Mouse (Mus musculus) 3134 (cell line): ENCODE measurements around the gene Tnfrsf8.

Source experiments
- DNase-seq: peaks from one replicate; pipeline ENCODE4 v3.0.0-alpha.2; 2011; ENCODE audit warnings: low spot score; ENCODE audit not compliant: insufficient read length; ENCODE audit errors: extremely low read depth

The Tnfrsf8 gene

GRCm38 (mm10) chr4:145239049-145239830, 75.7 kb downstream of the Tnfrsf8 start:
- peak; percentile 92 for DNase-seq

- no peak for DNase-seq
Measured at GRCm38 (mm10) chr4:145236027-145236426, 78.9 kb downstream of the Tnfrsf8 start.

GRCm38 (mm10) chr4:145233487-145234228, 81.3 kb downstream of the Tnfrsf8 start:
- no peak for DNase-seq

- DNase-seq = no peak
Measured at GRCm38 (mm10) chr4:145231732-145232131, 83.2 kb downstream of the Tnfrsf8 start.

GRCm38 (mm10) chr4:145230647-145231046, 84.3 kb downstream of the Tnfrsf8 start:
- no peak for DNase-seq

GRCm38 (mm10) chr4:145229524-145230163, 85.3 kb downstream of the Tnfrsf8 start:
- DNase-seq = peak; percentile 79

- DNase-seq = no peak
Measured at GRCm38 (mm10) chr4:145229051-145229450, 85.9 kb downstream of the Tnfrsf8 start.

DNA sequence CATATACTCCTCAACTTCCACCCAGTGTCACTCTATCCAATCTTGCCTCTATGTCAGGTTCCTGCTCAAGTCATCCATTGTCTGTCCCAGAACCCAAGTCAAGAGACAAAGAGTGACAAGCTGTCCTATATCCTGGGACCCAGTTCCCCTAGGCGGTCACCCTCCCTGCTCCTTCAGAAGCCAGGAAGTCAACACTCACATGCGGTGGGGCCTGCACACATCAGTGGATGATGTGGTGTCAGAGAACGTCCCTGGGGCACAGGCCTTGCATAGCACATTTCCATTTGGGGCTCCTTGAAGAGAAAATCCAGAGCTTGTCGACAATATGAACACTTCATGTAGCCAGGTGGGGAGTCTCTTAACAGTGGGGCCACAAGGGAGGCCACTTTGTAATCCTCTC, 90.4 kb downstream of the Tnfrsf8 start:
- no peak for DNase-seq

DNA sequence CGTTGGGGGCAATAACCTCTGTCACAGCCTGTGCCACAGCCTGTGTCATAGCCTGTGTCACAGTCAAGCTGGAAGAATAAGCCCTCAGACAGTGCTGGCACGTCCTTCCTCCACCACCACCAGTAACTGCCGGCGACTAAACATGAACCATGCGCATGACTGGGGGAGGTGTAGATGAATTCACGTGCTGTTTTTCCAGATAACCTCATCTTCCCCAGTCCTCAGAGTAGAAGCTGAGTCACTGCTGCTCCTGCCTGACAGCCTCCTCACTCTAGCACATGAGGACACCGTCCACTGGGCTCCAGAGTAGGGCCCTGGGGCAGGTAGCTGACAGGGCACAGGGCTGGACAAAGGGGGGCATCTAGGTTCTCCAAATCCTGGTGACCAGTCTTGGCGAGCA, 92.9 kb downstream of the Tnfrsf8 start:
- DNase-seq = peak; percentile 42

- DNase-seq = no peak
Measured at GRCm38 (mm10) chr4:145221379-145221778, 93.6 kb downstream of the Tnfrsf8 start.

DNA sequence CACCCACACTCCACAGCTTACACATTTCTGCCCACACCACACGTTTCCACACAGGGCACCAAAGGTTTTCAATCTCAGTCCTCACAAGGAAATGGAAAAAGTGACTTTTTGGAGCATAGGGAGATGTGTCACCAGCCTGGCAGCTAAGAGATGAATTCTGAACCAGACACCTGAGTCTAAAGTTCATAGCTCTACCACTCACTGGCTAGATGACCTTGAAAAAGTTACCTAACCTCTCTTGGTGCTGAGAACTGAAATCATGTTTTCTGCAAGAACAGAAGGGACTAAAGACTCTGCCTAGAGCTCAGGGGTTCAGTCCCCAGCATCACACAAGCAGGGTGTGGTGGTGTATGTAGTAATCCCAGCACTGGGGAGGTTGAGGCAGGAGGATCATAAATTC, 95.0 kb downstream of the Tnfrsf8 start:
- DNase-seq = no peak

- DNase-seq = peak; percentile 55
Measured at GRCm38 (mm10) chr4:145219240-145219985, 95.6 kb downstream of the Tnfrsf8 start.

GRCm38 (mm10) chr4:145217837-145218236, 97.1 kb downstream of the Tnfrsf8 start:
- DNase-seq = no peak
